Mouse (Mus musculus) embryonic fibroblast, embryonic 13.5 days (primary cell): ENCODE data around the gene Gdpd5. TPM values are rescaled to one million over a fixed set of nuclear protein-coding genes. Genes with fewer than 3 reads are reported as not detected.

ENCODE experiments used
- H3K27ac ChIP-seq: 2 replicates; pipeline ENCODE4 v1.5.1; 2012; ENCODE audit warnings: low read length, control low read depth, inconsistent platforms; ENCODE audit not compliant: insufficient read depth
- H3K4me1 ChIP-seq: 2 replicates; pipeline ENCODE4 v1.6.1; 2011; ENCODE audit warnings: low read length; ENCODE audit not compliant: control insufficient read depth, insufficient read depth
- H3K4me3 ChIP-seq: 2 replicates; pipeline ENCODE4 v1.5.1; 2011; ENCODE audit warnings: mild to moderate bottlenecking, control low read depth, low read length; ENCODE audit not compliant: insufficient read depth
- CTCF ChIP-seq: IDR thresholded peaks from 2 replicates; pipeline ENCODE4 v1.5.1; 2011; ENCODE audit warnings: mild to moderate bottlenecking, control low read depth, low read length, moderate library complexity, borderline replicate concordance; ENCODE audit not compliant: insufficient read depth
- POLR2A ChIP-seq: IDR thresholded peaks from 2 replicates; pipeline ENCODE4 v1.6.1; 2011; ENCODE audit warnings: low read depth, mild to moderate bottlenecking, control low read depth, low read length, moderate library complexity
- polyA plus RNA-seq: library from polyadenylated mRNA; stranded (reverse); fragments of >200 nt; gene quantifications from 2 replicates; pipeline ENCODE4 v1.2.4, GENCODE M21; 2011; ENCODE audit warnings: low read depth; ENCODE audit not compliant: missing spikeins, insufficient read length

Gene Gdpd5
- polyA plus RNA-seq, 1 experiment = 12.0 TPM

DNA sequence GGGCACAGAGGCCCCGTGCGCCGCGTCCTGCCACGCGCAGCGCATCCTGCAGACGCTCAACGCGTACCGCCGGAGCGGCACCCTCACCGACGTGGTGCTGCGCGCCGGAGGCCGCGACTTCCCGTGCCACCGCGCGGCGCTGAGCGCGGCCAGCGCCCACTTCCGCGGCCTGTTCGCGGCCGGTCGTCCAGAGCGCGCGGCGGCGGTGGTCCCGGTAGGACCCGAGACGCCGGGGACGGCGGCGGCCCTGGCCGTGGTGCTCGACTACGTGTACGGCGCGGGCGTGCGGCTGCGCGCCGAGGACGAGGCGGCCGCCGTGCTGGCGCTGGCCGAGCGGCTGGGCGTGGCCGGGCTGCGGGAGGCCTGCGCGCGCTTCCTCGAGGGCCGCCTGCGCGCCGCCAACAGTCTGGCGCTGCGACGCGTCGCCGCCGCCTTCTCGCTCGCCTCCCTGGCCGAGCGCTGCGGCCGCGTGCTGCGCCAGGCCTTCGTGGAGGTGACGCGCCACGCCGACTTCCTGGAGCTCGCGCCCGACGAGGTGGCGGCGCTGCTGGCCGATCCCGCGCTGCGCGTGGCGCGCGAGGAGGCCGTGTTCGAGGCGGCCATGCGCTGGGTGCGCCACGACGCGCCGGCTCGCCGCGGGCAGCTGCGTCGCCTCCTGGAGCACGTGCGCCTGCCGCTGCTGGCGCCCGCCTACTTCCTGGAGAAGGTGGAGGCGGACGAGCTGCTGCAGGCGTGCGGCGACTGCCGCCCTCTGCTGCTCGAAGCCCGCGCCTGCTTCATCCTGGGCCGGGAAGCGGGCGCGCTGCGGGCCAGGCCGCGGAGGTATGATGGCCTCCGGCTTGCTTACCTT, 87.3 kb downstream of the Gdpd5 start:
- H3K4me3 ChIP-seq = 0 out of 2 replicates have a peak overlapping the region, but pooled peaks have one; percentile 0
- H3K4me1 ChIP-seq = no peaks in the 10 kb centered on the region
- TF ChIP-seq POLR2A (peak; percentile 44; the same call in 1 of the 2 replicates), CTCF (peak; percentile 43)
- no peak overlapping the region for H3K27ac ChIP-seq

DNA sequence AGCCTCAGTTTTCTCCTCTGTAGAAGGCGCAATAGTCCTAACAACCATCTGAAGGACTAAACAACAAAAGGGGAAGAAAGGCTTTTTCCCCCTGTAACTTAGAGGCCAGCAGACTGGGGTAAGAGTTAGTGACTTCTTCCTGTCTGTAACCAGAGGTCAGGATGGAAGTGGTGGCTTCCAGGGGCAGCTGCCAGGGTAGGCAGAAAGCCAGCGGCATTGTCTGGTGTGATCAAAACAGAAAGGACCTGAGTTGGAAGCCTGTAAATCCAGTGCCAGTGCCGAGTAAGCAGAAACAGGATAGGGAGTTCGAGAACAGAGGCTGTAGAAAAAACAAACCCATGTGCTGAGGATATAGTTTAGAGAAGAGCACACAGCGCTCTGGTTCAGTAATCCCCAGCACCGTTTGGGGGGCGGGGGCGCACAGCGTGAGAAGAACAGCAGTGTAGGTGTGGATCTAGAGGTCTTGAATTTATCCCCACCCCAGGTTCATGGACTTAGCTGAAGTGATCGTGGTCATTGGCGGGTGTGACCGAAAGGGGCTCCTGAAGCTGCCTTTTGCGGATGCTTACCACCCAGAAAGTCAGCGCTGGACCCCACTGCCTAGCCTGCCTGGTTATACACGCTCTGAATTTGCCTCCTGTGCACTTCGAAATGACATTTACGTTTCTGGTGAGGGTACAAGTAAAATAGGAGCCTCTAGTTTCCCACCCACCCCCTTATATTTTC, 88.6 kb downstream of the Gdpd5 start:
- Histone ChIP-seq H3K4me3 (no peak overlapping the region), H3K27ac (no peak overlapping the region), H3K4me1 (0 out of 2 replicates have a peak, but pooled peaks cover 2% of the 10 kb centered on the region)
- TF ChIP-seq CTCF = no peak
- TF ChIP-seq POLR2A = no peak

DNA sequence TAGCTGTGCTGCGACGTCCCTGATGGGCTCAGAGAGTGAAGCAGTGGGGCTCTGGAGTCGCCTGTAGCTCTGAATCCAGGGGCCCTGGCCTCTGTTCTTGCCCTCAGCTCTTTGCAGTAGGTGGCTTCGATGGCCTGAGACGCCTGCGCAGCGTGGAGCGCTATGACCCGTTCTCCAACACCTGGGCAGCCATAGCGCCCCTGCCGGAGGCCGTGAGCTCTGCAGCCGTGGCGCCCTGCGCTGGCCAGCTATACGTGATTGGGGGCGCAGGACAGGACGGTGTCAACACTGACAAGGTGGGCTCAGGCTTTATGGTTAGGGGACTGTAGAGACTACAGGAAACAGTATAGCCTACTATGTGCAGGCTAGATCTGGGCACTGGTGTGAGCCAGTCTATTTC, 90.4 kb downstream of the Gdpd5 start:
- H3K4me1 ChIP-seq = peaks cover 2% of the 10 kb centered on the region; the same call in 1 of the 2 replicates

DNA sequence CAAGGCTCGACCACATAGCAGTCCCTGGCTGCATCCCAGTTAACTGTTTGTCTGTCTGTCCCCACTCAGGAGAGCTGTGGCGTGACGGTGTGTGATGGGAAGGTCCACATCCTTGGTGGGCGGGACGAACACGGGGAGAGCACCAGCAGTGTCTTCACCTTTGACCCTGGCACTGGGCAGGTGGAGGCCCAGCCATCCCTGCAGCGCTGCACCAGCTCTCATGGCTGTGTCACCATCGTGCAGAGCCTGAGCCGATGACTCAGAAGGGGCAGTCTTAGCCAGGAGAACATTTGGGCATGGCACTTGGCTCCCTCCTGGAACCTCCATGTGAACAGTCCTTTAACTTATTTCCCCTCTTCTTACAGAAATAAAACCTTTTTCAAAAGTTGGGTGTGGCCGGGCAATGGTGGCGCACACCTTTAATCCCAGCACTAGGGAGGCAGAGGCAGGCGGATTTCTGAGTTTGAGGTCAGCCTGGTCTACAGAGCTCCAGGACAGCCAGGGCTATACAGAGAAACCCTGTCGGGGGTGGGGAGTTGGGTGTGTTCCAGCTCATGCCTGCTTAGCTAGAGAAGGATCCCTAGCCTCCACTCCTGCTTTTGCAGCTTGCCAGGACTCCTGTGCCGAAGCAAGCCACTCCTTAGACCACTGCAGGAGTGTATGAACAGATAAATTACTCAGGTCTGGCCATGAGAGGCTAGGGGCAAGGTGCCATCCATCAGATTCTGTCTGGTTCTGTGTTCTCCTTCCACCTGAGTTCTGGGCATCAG, 92.6 kb downstream of the Gdpd5 start:
- Histone ChIP-seq H3K4me1 (peaks cover 2% of the 10 kb centered on the region), H3K4me3 (no peak overlapping the region), H3K27ac (no peak overlapping the region)
- TF ChIP-seq CTCF = no peak; the same call in 1 of the 2 replicates
- TF ChIP-seq POLR2A = no peak

More for the DNA sequence above, 90.4 kb downstream of the Gdpd5 start:
- H3K4me3 ChIP-seq = no peak overlapping the region
- H3K27ac ChIP-seq = no peak overlapping the region
- TF ChIP-seq CTCF = no peak
- no peak for TF ChIP-seq POLR2A

DNA sequence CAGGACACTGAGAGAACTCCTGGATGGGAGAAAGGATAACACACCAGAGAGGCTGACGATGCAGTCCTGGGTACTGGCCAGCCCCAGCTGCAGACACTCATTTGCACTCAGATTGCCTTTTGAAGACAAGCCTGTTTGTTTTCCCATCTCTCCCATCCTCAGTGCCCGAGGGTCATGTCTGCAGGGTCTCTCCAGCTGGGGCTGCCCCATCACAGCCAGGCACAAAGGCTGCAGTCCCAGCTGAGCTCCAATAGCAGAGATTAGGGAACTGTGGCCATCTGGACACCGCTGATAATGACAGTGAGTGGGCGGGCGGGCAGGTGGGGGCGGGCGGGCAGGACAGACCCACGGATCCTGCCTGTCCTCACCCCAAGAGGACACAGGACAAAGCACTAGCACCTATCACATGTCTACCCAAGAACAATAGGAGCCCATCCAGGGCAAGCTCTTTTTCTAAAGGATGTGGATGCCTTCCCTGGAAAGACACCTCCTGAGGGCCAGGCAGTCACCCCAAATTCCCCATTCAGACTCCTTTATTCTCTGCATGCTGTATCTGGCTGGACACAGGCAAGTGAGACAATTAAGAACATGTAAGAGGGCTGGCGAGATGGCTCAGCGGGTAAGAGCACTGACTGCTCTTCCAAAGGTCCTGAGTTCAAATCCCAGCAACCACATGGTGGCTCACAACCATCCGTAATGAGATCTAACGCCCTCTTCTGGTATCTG, 93.8 kb downstream of the Gdpd5 start:
- Histone ChIP-seq H3K27ac (no peak overlapping the region), H3K4me3 (no peak overlapping the region), H3K4me1 (peaks cover 8% of the 10 kb centered on the region)
- TF ChIP-seq POLR2A = no peak
- TF ChIP-seq CTCF = no peak

DNA sequence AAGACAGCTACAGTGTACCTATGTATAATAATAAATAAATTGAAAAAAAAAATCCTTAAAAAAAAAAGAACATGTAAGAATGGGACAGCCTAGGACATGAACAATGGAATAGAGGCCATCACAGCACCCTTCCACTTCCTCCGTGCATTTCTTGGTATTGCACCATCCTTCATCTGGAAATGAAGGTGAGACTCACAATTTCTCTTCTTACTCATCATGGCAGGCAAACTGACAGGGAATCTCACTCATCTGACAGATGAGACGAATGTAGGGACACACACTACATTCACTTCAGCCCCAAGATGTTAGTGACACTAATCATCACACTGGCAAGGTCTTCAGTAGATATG, 94.3 kb downstream of the Gdpd5 start:
- Histone ChIP-seq H3K4me1 (peaks cover 11% of the 10 kb centered on the region), H3K4me3 (no peak overlapping the region), H3K27ac (no peak overlapping the region)
- TF ChIP-seq POLR2A (no peak), CTCF (no peak)

DNA sequence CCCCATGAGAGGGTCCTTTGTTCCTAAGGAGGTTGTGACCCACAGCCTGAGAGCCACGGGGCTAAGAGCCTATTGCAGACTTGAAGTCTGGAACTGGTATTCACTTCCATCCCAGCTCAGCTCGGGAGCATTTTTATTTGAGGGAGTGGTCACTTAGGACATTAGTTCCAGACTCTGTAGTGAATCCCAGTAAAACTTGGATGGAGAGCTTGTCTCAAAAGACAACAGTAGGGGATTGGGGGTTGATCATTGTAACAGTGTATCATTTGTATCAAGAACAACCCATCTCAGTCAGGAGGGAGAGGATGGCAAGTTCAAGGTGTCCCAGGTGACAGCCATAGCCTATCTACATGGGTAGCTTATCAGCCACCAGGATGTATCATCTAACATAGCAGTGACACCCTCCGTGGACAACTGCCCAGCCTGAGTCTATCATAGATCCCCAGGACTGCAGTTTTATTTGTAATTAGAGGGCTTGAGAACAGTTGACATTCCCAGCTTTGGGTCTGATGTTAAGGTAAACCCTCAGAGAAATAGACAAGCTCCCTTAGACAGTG, 95.4 kb downstream of the Gdpd5 start:
- Histone ChIP-seq H3K4me1 (peaks cover 16% of the 10 kb centered on the region), H3K27ac (no peak overlapping the region), H3K4me3 (no peak overlapping the region)
- TF ChIP-seq CTCF (no peak), POLR2A (no peak; the same call in 1 of the 2 replicates)

DNA sequence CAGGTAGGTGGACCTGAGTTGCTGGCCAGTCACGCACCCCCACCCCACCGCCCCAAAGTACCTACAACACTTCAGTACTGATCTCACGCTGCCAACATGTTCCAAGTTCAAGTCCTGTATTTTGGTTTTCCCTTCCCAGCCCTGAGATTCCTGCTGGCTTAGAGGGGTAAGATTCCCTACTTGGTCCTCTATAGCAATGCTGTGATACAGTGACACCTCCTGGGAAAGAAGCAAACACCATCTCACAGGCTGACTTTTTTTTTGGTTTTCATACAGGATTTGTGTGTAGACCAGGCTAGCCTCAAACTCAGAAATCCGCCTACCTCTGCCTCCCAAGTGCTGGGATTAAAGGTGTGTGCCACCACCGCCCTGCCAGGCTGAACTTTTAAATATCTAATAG, 96.0 kb downstream of the Gdpd5 start:
- Histone ChIP-seq H3K27ac (no peak overlapping the region), H3K4me3 (no peak overlapping the region), H3K4me1 (peaks cover 16% of the 10 kb centered on the region)
- TF ChIP-seq POLR2A = no peak
- TF ChIP-seq CTCF = no peak

DNA sequence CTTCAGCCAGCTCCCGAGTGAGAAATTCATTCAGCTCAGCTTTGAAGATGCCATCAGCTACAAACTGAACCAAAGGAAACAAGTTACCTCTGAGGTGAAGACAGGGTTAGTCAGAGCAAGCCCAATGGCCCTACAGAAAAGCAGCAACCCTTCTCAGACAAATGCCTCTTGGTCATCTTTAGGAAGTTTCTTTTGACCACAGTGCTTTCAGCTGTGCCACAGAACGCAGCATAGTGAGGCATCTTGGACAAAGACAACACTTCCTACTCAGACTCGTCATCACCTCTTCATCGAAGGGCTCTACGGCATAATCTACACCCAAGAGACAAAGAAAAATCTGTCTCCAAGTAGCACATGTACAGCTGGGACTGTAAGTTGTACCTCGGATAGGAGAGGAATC, 101.4 kb downstream of the Gdpd5 start:
- Histone ChIP-seq H3K4me1 (peaks cover 14% of the 10 kb centered on the region), H3K27ac (peak overlapping the region; percentile 66), H3K4me3 (peak overlapping the region; percentile 100)
- TF ChIP-seq POLR2A (no peak), CTCF (no peak)
